Mouse (Mus musculus): ENCODE results near the gene Zfp760. TPM values are rescaled to one million over a fixed set of nuclear protein-coding genes. Genes with fewer than 3 reads are reported as not detected.

The Zfp760 gene
- total RNA-seq, 2 experiments from 2014 or later = 6.2 to 9.4 TPM

Other genes with a start within 250 kb of the Zfp760 start
- gene Zfp53, start 218.7 kb upstream of the Zfp760 start, total RNA-seq (2014; fragmentation: Nextera tagmentation) = 2.8 and 6.3 TPM in 2 replicates
- gene Zfp53, start 218.7 kb upstream of the Zfp760 start, total RNA-seq (2017) = 3.6 and 6.2 TPM in 2 replicates
- gene Zfp52, start 172.2 kb upstream of the Zfp760 start, total RNA-seq (2014; fragmentation: Nextera tagmentation) = 9.9 and 12.8 TPM in 2 replicates
- gene Zfp52, start 172.2 kb upstream of the Zfp760 start, total RNA-seq (2017) = 16.9 and 29.6 TPM in 2 replicates
- gene Zfp948, start 140.7 kb upstream of the Zfp760 start, total RNA-seq (2014; fragmentation: Nextera tagmentation) = 2.0 and 3.8 TPM in 2 replicates
- gene Zfp948, start 140.7 kb upstream of the Zfp760 start, total RNA-seq (2017) = 1.6 and 4.6 TPM in 2 replicates
- 2.5 and 2.8 TPM in 2 replicates for gene Zfp983, start 57.1 kb upstream of the Zfp760 start, total RNA-seq (2014; fragmentation: Nextera tagmentation)
- gene Zfp983, start 57.1 kb upstream of the Zfp760 start, total RNA-seq (2017) = 2.4 and 4.3 TPM in 2 replicates
- gene Gm10226, start 15.9 kb upstream of the Zfp760 start, total RNA-seq (2014; fragmentation: Nextera tagmentation) = 12.7 TPM in 1 of 2 replicates, not detected in the other
- gene Gm10226, start 15.9 kb upstream of the Zfp760 start, total RNA-seq (2017) = 69.3 TPM in 1 of 2 replicates, not detected in the other
- 4.5 and 6.3 TPM in 2 replicates for gene Zfp229, start 23.1 kb downstream of the Zfp760 start, total RNA-seq (2014; fragmentation: Nextera tagmentation)
- 3.8 and 10.1 TPM in 2 replicates for gene Zfp229, start 23.1 kb downstream of the Zfp760 start, total RNA-seq (2017)
- gene Zfp820, start 138.0 kb downstream of the Zfp760 start, total RNA-seq (2014; fragmentation: Nextera tagmentation) = 3.6 and 4.0 TPM in 2 replicates
- 6.1 and 9.2 TPM in 2 replicates for gene Zfp820, start 138.0 kb downstream of the Zfp760 start, total RNA-seq (2017)
- gene Zfp995, start 202.2 kb downstream of the Zfp760 start, total RNA-seq (2014; fragmentation: Nextera tagmentation) = 3.8 TPM in 1 of 2 replicates, not detected in the other
- 0.46 and 0.75 TPM in 2 replicates for gene Zfp995, start 202.2 kb downstream of the Zfp760 start, total RNA-seq (2017)